Mouse (Mus musculus): Measurements from ENCODE around the gene Itga9.

DNA sequence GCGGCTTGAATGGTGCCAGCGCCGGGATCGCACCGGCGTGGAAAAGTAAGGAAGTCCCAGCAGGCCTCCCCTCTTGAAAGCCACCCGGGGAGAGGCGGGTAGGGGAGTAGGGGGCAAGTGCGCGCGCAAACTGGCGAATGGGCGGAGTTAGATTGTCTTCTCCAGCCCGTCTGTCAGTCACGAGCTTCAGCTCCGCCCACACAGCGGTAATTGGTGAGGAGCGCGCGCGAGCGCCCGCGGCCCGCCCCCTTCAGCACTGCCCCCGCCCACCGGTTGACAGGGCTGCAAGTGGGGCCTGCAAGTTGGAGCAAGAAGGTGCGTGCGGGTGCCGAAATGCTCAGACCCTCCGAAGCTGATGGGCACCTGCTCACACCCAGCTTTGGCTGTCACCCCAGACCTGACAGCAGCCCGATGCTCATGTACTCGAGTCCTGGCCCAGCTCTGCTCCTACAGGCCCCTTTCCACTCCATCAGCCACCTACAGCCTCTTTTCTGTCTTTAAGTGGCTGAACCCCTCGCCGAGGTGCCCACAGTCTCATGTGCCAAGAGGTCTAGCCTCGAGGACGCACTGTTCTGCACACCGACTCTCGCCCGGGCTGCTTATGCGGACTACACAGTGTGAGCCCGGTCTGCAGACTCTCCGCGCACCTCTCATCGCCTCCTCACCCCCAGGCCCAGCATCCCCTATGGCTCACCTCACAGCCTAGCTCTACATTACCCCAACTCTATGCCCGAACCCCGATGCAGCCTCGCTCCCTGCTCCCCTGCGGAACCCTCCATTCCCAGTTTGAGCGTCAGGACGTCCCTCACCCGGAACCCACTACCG, 319.0 kb downstream of the Itga9 start:
- TF ChIP-seq CTCF (IDR thresholded peaks at IDR 0.05; ENCODE audit: low read depth) = no peak
- TF ChIP-seq EP300 (IDR thresholded peaks at IDR 0.05; ENCODE audit: low read depth) = no peak

All from heart, postnatal 0 days (tissue).